Mouse (Mus musculus): ENCODE measurements around the gene Gdpd1. TPM values are rescaled to one million over a fixed set of nuclear protein-coding genes. Genes with fewer than 3 reads are reported as not detected.
"Not testable (repeated sequence)": the region's sequence is repeated elsewhere in the genome, so short reads cannot be mapped to it uniquely, and the experiment has no call there.

The Gdpd1 gene
- polyA plus RNA-seq, 1 experiment from 2014 or later, result 177 TPM

- Histone ChIP-seq H3K27ac (ENCODE audit: low read length) (no peak overlapping the region), H3K27me3 (ENCODE audit: control insufficient read depth, insufficient read depth, low read depth, low read length) (no peaks in the 10 kb centered on the region), H3K36me3 (ENCODE audit: control insufficient read depth, insufficient read depth, low read length) (peaks cover 14% of the 10 kb centered on the region), H3K4me2 (ENCODE audit: low read length) (peak overlapping the region; percentile 88), H3K9me3 (replicated peaks; ENCODE audit: control insufficient read depth, low read length, poor library complexity, severe bottlenecking) (no peaks in the 10 kb centered on the region), H3K9ac (ENCODE audit: low read depth, low read length) (no peak overlapping the region), H3K4me1 (ENCODE audit: control insufficient read depth, insufficient read depth, low read length) (peaks cover 28% of the 10 kb centered on the region), H3K4me3 (ENCODE audit: low read depth, low read length) (peak overlapping the region; percentile 90)
- 91% methylated on average over 13 of the region's 13 CpGs for WGBS
- ATAC-seq, result no peak
Observed at GRCm38 (mm10) chr11:87085461-87085860, 11.6 kb upstream of the Gdpd1 start.

DNA sequence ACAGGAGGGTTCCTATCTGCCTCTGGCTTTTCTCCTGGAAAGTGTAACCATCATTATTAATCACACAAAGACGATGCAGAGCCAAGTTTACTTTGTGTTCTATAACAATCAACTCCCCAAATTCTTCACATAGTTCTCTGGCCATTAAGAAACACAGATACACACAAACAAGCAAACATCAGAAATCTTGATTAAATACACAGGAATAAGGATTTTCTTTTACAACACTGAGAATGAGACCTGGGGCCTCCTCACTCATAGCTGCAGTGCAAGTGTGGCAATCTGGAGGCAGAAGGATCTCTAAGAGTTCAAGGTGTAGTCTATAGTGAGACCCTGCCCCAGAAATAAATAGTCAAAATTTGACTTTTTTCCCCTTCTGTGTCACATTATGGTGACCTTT is 9.8 kb upstream of the Gdpd1 start:
- no peak overlapping the region for H3K4me2 ChIP-seq (ENCODE audit: low read length)
- no peak overlapping the region for H3K27ac ChIP-seq (ENCODE audit: low read length)
- H3K9me3 ChIP-seq (replicated peaks; ENCODE audit: control insufficient read depth, low read length, poor library complexity, severe bottlenecking), result no peaks in the 10 kb centered on the region
- H3K27me3 ChIP-seq (ENCODE audit: control insufficient read depth, insufficient read depth, low read depth, low read length), result no peaks in the 10 kb centered on the region
- no peak for ATAC-seq
- H3K4me1 ChIP-seq (ENCODE audit: control insufficient read depth, insufficient read depth, low read length), result peaks cover 28% of the 10 kb centered on the region
- no peak overlapping the region for H3K9ac ChIP-seq (ENCODE audit: low read depth, low read length)
- no peak overlapping the region for H3K4me3 ChIP-seq (ENCODE audit: low read depth, low read length)
- WGBS, result 83% methylated on average over 1 of the region's 1 CpGs
- peaks cover 17% of the 10 kb centered on the region for H3K36me3 ChIP-seq (ENCODE audit: control insufficient read depth, insufficient read depth, low read length)

DNA sequence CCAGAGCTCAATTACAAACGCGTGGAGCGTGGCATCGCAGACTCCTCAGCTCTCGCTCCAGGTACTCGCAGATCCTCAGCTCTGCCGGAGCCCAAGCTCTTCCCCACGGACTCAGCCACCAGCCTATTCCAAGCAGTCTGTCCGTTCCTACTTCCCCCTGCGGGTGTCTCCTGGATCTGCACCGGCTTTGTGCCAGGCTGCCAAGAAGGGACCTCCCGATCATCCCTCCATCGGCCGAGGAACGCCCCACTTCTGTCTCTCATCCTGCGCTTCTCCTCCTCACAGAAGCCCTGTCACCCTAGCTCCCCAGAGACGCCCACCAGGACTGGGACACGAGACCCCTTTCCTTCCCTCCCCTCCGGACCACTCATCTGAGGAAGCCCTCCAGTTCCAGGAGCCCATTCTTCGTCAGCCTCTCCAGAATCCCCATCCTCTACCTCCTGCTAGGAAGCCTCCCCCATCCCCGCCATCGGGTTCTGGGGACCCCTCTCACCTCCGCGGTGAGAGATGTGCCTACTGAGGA is 458 bp downstream of the Gdpd1 start:
- Histone ChIP-seq H3K27me3 (ENCODE audit: control insufficient read depth, insufficient read depth, low read depth, low read length) (no peaks in the 10 kb centered on the region), H3K4me3 (ENCODE audit: low read depth, low read length) (peak overlapping the region; percentile 72), H3K4me1 (ENCODE audit: control insufficient read depth, insufficient read depth, low read length) (peaks cover 33% of the 10 kb centered on the region), H3K27ac (ENCODE audit: low read length) (peak overlapping the region; percentile 95), H3K4me2 (ENCODE audit: low read length) (peak overlapping the region; percentile 66), H3K9ac (ENCODE audit: low read depth, low read length) (peak overlapping the region; percentile 85), H3K36me3 (ENCODE audit: control insufficient read depth, insufficient read depth, low read length) (peaks cover 5% of the 10 kb centered on the region; the same call in 1 of the 2 replicates), H3K9me3 (replicated peaks; ENCODE audit: control insufficient read depth, low read length, poor library complexity, severe bottlenecking) (no peaks in the 10 kb centered on the region)
- WGBS, result under 1% methylated on average over 23 of the region's 24 CpGs
- ATAC-seq, result peak; percentile 75

GRCm38 (mm10) chr11:87062087-87062486 is 11.8 kb downstream of the Gdpd1 start:
- Histone ChIP-seq H3K9ac (ENCODE audit: low read depth, low read length) (no peak overlapping the region), H3K9me3 (replicated peaks; ENCODE audit: control insufficient read depth, low read length, poor library complexity, severe bottlenecking) (no peaks in the 10 kb centered on the region), H3K27me3 (ENCODE audit: control insufficient read depth, insufficient read depth, low read depth, low read length) (no peaks in the 10 kb centered on the region), H3K27ac (ENCODE audit: low read length) (no peak overlapping the region), H3K36me3 (ENCODE audit: control insufficient read depth, insufficient read depth, low read length) (peaks cover 23% of the 10 kb centered on the region), H3K4me1 (ENCODE audit: control insufficient read depth, insufficient read depth, low read length) (no peaks in the 10 kb centered on the region), H3K4me3 (ENCODE audit: low read depth, low read length) (no peak overlapping the region), H3K4me2 (ENCODE audit: low read length) (no peak overlapping the region)
- WGBS, result 76% methylated on average over 3 of the region's 3 CpGs
- no peak for ATAC-seq

- Histone ChIP-seq H3K4me3 (ENCODE audit: low read depth, low read length) (no peak overlapping the region), H3K4me2 (ENCODE audit: low read length) (no peak overlapping the region), H3K27ac (ENCODE audit: low read length) (no peak overlapping the region), H3K9ac (ENCODE audit: low read depth, low read length) (no peak overlapping the region), H3K36me3 (ENCODE audit: control insufficient read depth, insufficient read depth, low read length) (peaks cover 34% of the 10 kb centered on the region), H3K9me3 (replicated peaks; ENCODE audit: control insufficient read depth, low read length, poor library complexity, severe bottlenecking) (no peaks in the 10 kb centered on the region), H3K4me1 (ENCODE audit: control insufficient read depth, insufficient read depth, low read length) (no peaks in the 10 kb centered on the region), H3K27me3 (ENCODE audit: control insufficient read depth, insufficient read depth, low read depth, low read length) (no peaks in the 10 kb centered on the region)
- no peak for ATAC-seq
- WGBS, result 98% methylated on average over 2 of the region's 2 CpGs
Observed at GRCm38 (mm10) chr11:87060410-87060809, 13.5 kb downstream of the Gdpd1 start.

DNA sequence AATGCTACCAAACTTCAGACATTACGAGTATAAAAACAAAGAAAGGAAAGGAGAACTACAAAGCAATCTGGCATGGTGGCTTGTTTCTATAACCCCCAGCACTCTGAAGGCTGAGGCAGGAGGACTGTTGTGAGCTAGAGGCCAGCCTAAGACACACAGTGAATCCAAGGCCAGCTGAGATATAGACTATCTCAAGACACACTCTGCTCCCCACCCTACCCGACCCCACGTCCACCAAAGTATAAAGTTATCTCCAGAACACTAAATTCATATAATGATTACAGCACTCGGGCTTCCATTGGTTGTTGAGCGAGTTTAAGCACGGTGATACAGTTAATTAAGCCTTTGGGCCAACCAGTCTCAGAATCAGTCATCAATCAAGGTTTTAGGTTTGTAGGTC is 17.6 kb downstream of the Gdpd1 start:
- H3K27ac ChIP-seq (ENCODE audit: low read length), result no peak overlapping the region
- 94% methylated on average over 6 of the region's 6 CpGs for WGBS

GRCm38 (mm10) chr11:87048900-87049299 is 25.0 kb downstream of the Gdpd1 start:
- H3K4me3 ChIP-seq (ENCODE audit: low read depth, low read length); ATAC-seq; H3K4me2 ChIP-seq (ENCODE audit: low read length); H3K27ac ChIP-seq (ENCODE audit: low read length); H3K9ac ChIP-seq (ENCODE audit: low read depth, low read length); H3K27me3 ChIP-seq (ENCODE audit: control insufficient read depth, insufficient read depth, low read depth, low read length); H3K4me1 ChIP-seq (ENCODE audit: control insufficient read depth, insufficient read depth, low read length); H3K9me3 ChIP-seq (replicated peaks; ENCODE audit: control insufficient read depth, low read length, poor library complexity, severe bottlenecking): not testable (repeated sequence)
- peaks cover 40% of the 10 kb centered on the region for H3K36me3 ChIP-seq (ENCODE audit: control insufficient read depth, insufficient read depth, low read length)
- WGBS, result 94% methylated on average over 7 of the region's 7 CpGs

More for the DNA sequence above, 17.6 kb downstream of the Gdpd1 start:
- peaks cover 42% of the 10 kb centered on the region for H3K36me3 ChIP-seq (ENCODE audit: control insufficient read depth, insufficient read depth, low read length)
- no peaks in the 10 kb centered on the region for H3K4me1 ChIP-seq (ENCODE audit: control insufficient read depth, insufficient read depth, low read length)
- no peaks in the 10 kb centered on the region for H3K27me3 ChIP-seq (ENCODE audit: control insufficient read depth, insufficient read depth, low read depth, low read length)
- H3K9me3 ChIP-seq (replicated peaks; ENCODE audit: control insufficient read depth, low read length, poor library complexity, severe bottlenecking), result no peaks in the 10 kb centered on the region
- ATAC-seq, result no peak
- H3K9ac ChIP-seq (ENCODE audit: low read depth, low read length), result no peak overlapping the region
- H3K4me3 ChIP-seq (ENCODE audit: low read depth, low read length), result no peak overlapping the region
- no peak overlapping the region for H3K4me2 ChIP-seq (ENCODE audit: low read length)

- ATAC-seq, result no peak
- Histone ChIP-seq H3K9ac (ENCODE audit: low read depth, low read length) (no peak overlapping the region), H3K4me1 (ENCODE audit: control insufficient read depth, insufficient read depth, low read length) (no peaks in the 10 kb centered on the region), H3K4me2 (ENCODE audit: low read length) (no peak overlapping the region), H3K27ac (ENCODE audit: low read length) (no peak overlapping the region), H3K27me3 (ENCODE audit: control insufficient read depth, insufficient read depth, low read depth, low read length) (no peaks in the 10 kb centered on the region), H3K9me3 (replicated peaks; ENCODE audit: control insufficient read depth, low read length, poor library complexity, severe bottlenecking) (no peaks in the 10 kb centered on the region), H3K36me3 (ENCODE audit: control insufficient read depth, insufficient read depth, low read length) (peaks cover 41% of the 10 kb centered on the region), H3K4me3 (ENCODE audit: low read depth, low read length) (no peak overlapping the region)
- 94% methylated on average over 5 of the region's 5 CpGs for WGBS
Observed at GRCm38 (mm10) chr11:87046968-87047367, 26.9 kb downstream of the Gdpd1 start.

DNA sequence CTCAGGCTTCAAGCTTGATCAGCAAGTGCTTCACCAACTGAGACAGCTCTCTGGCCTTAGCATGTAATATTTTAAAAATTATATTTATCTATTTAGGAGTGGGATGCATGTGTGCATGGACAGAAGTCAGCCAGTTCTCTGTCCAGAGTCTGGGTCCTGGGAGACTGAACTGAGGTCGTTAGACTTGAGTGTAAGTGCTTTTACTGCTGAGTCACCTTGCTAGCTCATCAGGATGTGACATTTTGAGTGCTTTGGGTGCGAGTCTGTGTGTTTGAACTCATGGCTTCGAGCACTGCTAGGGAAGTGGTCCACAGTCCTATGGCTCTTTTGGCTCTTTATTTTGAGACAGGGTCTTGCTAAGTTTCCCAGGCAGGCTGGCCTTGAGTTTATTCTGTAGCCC is 30.8 kb downstream of the Gdpd1 start:
- Histone ChIP-seq H3K4me1 (ENCODE audit: control insufficient read depth, insufficient read depth, low read length) (no peaks in the 10 kb centered on the region), H3K9me3 (replicated peaks; ENCODE audit: control insufficient read depth, low read length, poor library complexity, severe bottlenecking) (no peaks in the 10 kb centered on the region), H3K27me3 (ENCODE audit: control insufficient read depth, insufficient read depth, low read depth, low read length) (no peaks in the 10 kb centered on the region), H3K9ac (ENCODE audit: low read depth, low read length) (no peak overlapping the region), H3K4me2 (ENCODE audit: low read length) (no peak overlapping the region), H3K27ac (ENCODE audit: low read length) (no peak overlapping the region), H3K36me3 (ENCODE audit: control insufficient read depth, insufficient read depth, low read length) (peaks cover 53% of the 10 kb centered on the region), H3K4me3 (ENCODE audit: low read depth, low read length) (no peak overlapping the region)
- WGBS, result 92% methylated on average over 3 of the region's 3 CpGs
- ATAC-seq, result no peak

Measured in midbrain, embryonic 16.5 days (tissue).